Mouse (Mus musculus): ENCODE measurements around the gene Lyzl6.

Gene Lyzl6

GRCm38 (mm10) chr11:103638790-103639189 lies at the start of gene Lyzl6:
Gene Lyzl6 (minus strand): TSS chr11:103638890.
- DNase-seq, result no peak

GRCm38 (mm10) chr11:103686706-103687105 lies 48.0 kb upstream of the Lyzl6 start:
- no peak for DNase-seq

- peak; percentile 52 to 67 for DNase-seq
Observed at GRCm38 (mm10) chr11:103685261-103685736, 46.6 kb upstream of the Lyzl6 start.

GRCm38 (mm10) chr11:103683667-103684334 lies 45.1 kb upstream of the Lyzl6 start:
- DNase-seq, result no peak

- DNase-seq, result peak; percentile 78 to 80
Observed at GRCm38 (mm10) chr11:103677042-103677441, 38.4 kb upstream of the Lyzl6 start.

- peak; percentile 85 to 89 for DNase-seq
Observed at GRCm38 (mm10) chr11:103675556-103675955, 36.9 kb upstream of the Lyzl6 start.

- peak; percentile 24 to 38 for DNase-seq
Observed at GRCm38 (mm10) chr11:103666907-103667426, 28.3 kb upstream of the Lyzl6 start.

GRCm38 (mm10) chr11:103666181-103666906 lies 27.7 kb upstream of the Lyzl6 start:
- DNase-seq, result peak; percentile 89 to 93

- no peak for DNase-seq
Observed at GRCm38 (mm10) chr11:103665695-103666094, 27.0 kb upstream of the Lyzl6 start.

- DNase-seq, result no peak
Observed at GRCm38 (mm10) chr11:103663119-103663518, 24.4 kb upstream of the Lyzl6 start.

- DNase-seq, result no peak
Observed at GRCm38 (mm10) chr11:103662546-103662945, 23.9 kb upstream of the Lyzl6 start.

- DNase-seq, result peak; percentile 76 to 82
Observed at GRCm38 (mm10) chr11:103661863-103662262, 23.2 kb upstream of the Lyzl6 start.

GRCm38 (mm10) chr11:103658189-103658588 lies 19.5 kb upstream of the Lyzl6 start:
- peak; percentile 87 to 88 for DNase-seq

- no peak for DNase-seq
Observed at GRCm38 (mm10) chr11:103656520-103656919, 17.8 kb upstream of the Lyzl6 start.

- no peak for DNase-seq
Observed at GRCm38 (mm10) chr11:103653359-103653965, 14.8 kb upstream of the Lyzl6 start.

- no peak for DNase-seq
Observed at GRCm38 (mm10) chr11:103651426-103651825, 12.7 kb upstream of the Lyzl6 start.

- DNase-seq, result peak in 1 of 2 experiments; percentile 28
Observed at GRCm38 (mm10) chr11:103649983-103650493, 11.3 kb upstream of the Lyzl6 start.

GRCm38 (mm10) chr11:103649301-103649982 lies 10.8 kb upstream of the Lyzl6 start, which contains the start of gene Rprml:
Gene Rprml (plus strand): TSS chr11:103649570.
- DNase-seq, result peak in 1 of 2 experiments; percentile 41

- no peak for DNase-seq
Observed at GRCm38 (mm10) chr11:103648656-103649055, 10.0 kb upstream of the Lyzl6 start.

- peak in 1 of 2 experiments; percentile 15 for DNase-seq
Observed at GRCm38 (mm10) chr11:103647921-103648620, 9.4 kb upstream of the Lyzl6 start.

- DNase-seq, result no peak
Observed at GRCm38 (mm10) chr11:103646301-103646700, 7.6 kb upstream of the Lyzl6 start.

- no peak for DNase-seq
Observed at GRCm38 (mm10) chr11:103645731-103646130, 7.0 kb upstream of the Lyzl6 start.

Data from cerebellum, postnatal 10 days (tissue).